Mouse (Mus musculus) Patski (cell line): ENCODE data around the gene Gm43518. TPM values are rescaled to one million over a fixed set of nuclear protein-coding genes. Genes with fewer than 3 reads are reported as not detected.

ENCODE experiments used
- ATAC-seq: fragments of 100-300 bp; one replicate; pipeline ENCODE4 v1.8.0; 2021
- CTCF ChIA-PET: fragments of 350-600 bp; sonication (Branson Sonifier 250); formaldehyde crosslinking; loops from one replicate; lab custom pipeline; 2022; ENCODE audit warnings: inconsistent platforms; lab: Charles Lee
- POLR2A ChIA-PET: fragments of 350-600 bp; sonication (Branson Sonifier 250); formaldehyde crosslinking; loops from one replicate; lab custom pipeline; 2022; ENCODE audit warnings: antibody characterized with exemption, inconsistent platforms; lab: Charles Lee
- DNase-seq: peaks from one replicate; pipeline ENCODE4 v3.0.0-alpha.2; 2011; ENCODE audit warnings: low read depth, low spot score
- H3K27me3 ChIP-seq: fragments of 371-371 bp; one replicate; pipeline ENCODE4 v1.5.1; 2021
- CTCF ChIP-seq: fragments of 100-300 bp; IDR thresholded peaks from one replicate; pipeline ENCODE4 v1.5.1; 2021
- in situ Hi-C: fragments of 300-500 bp; cut with MboI; formaldehyde crosslinking; loops from 3 replicates; pipeline ENCODE4 v1.11.1; 2018; ENCODE audit warnings: low pct_unique_long_range_greater_than_20kb, mixed read lengths
- polyA plus RNA-seq: library from polyadenylated mRNA; unstranded; gene quantifications from one replicate; pipeline ENCODE4 v1.2.3, GENCODE M21; 2021

The Gm43518 gene
- polyA plus RNA-seq, 1 experiment from 2014 or later, result 0.68 TPM

DNA sequence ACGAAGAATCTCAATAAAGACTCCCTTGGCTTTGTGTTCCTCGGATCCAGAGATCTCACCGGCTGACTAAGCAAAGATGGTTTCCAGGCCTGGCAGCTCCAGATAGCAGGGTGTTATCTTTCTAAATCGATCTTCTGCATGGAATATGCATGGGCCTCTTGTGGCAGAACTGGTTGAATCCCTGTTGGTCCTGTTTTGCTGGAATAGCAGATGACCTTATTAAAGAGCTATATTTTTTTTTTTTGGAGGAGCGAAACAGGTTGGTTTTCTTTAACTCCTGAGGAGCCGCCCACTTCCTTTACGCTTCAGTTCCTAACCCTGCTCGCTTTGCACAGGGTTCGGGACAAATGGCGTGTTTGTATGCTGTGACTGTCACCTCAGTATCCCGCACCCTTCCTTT is 30.8 kb upstream of the Gm43518 start:
- in situ Hi-C loops, result no loop called here
- H3K27me3 ChIP-seq, result no peaks in the 10 kb centered on the region
- POLR2A ChIA-PET, result no interaction called here
- ATAC-seq, result no peak
- CTCF ChIA-PET, result no interaction called here
- no peak for TF ChIP-seq CTCF
- no peak for DNase-seq

DNA sequence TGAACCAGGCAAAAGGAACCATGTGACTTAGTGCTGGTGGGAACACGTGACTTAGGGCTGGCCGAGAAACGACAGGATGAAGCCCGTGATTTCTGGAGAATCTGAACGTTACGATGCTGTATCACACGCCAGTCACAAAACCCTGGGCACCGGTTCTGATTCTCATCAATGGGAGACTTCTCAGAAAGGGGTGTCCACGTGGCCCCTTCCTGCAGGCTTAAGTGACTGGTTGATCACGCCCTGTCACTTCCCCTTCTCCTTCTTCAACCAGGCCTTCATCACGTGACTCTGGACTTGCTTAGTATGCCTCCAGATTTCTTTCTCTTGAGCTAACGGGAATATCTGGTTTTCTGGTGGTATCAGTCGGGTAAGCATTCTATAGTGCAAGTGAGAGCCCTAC is 29.9 kb upstream of the Gm43518 start:
- no peak for TF ChIP-seq CTCF
- no peak for ATAC-seq
- in situ Hi-C loops, result no loop called here
- CTCF ChIA-PET, result interaction anchor here (0.9 kb wide), 1 partner anchor 19 kb away, joined by 3 read pairs; no protein-coding TSS in a partner anchor
- DNase-seq, result no peak
- no peaks in the 10 kb centered on the region for H3K27me3 ChIP-seq
- POLR2A ChIA-PET, result interaction anchor here (0.6 kb wide), 1 partner anchor 20 kb away, joined by 6 read pairs; no protein-coding TSS in a partner anchor

DNA sequence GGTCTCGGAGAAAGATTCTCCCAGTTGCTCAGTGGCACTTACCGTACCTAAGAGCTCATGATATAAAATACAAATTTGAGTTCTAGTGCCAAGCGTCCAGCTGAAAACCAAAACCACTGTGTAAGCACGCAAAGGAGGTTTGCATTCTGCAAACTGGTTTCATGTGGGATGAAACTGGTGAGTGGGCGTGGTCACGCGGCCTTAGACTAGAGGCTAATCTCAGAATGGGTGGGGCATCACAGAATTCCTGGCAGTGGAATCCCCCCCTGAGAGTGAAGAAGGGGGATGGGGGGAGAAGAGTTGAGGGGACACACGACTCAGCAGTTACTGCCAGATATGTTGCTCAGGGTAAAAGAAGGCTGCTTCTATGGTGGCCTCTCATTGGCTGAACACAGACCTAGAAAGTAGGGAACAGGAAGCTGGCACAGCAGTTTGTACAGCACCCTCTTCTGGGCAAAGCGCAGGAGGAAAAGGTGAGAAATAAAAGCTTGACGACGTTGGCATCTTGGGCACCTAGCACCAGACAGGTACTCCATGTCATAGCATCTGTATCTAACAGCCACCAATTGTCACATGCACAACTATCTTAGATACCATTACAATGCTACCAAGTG is 23.1 kb upstream of the Gm43518 start:
- in situ Hi-C loops, result no loop called here
- no peaks in the 10 kb centered on the region for H3K27me3 ChIP-seq
- POLR2A ChIA-PET, result no interaction called here
- TF ChIP-seq CTCF, result no peak
- ATAC-seq (no peak), DNase-seq (no peak)
- CTCF ChIA-PET, result interaction anchor here (0.9 kb wide), 1 partner anchor 9 kb away, joined by 5 read pairs; no protein-coding TSS in a partner anchor

DNA sequence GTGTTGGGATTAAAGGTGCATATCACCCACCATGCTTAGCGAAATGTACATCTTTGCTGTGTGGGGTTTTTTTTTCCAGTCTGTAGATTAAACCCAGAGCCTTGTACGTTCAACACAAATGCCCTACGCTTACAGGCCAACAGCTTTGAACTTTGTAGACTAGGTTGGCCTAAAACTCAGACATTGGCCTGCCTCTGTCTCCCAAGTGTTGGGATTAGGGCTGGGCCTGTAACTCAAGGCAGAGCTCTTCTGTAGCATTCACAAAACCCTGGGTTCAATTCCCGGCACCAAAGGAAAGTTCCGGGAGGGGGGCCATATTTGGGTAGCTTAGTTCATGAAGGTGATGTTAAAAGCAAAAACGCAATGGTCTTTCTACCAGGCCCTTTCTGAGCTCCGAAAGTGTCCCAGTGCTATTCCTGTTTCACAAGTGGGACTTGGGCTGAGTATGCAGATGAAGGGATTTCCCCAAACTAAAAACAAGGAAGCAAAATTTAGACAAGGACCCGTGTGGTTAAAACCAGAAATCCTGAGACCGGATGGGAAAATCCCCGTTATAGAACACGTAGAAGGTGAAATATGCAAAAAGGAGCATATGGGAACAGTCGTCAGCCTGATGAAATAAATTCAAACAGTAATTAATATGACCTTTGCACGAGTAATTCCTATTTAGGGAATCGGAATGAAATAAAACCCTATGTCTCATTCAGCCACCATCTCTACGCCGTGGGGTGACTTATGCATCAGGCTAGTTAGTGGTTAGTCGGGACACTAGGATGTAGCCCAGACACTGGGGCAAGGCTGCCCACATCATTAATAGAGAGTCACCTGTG is 20.9 kb upstream of the Gm43518 start:
- in situ Hi-C loops, result loop anchor here (5.0 kb wide), 1 partner anchor 89 kb away; no protein-coding TSS in a partner anchor
- ChIA-PET POLR2A (no interaction called here), CTCF (interaction anchor here (0.6 to 1.1 kb wide), 5 partner anchors 86 to 297 kb away, joined by 3 read pairs; no protein-coding TSS in a partner anchor)
- no peaks in the 10 kb centered on the region for H3K27me3 ChIP-seq
- DNase-seq (peak; percentile 42), ATAC-seq (no peak)
- no peak for TF ChIP-seq CTCF

DNA sequence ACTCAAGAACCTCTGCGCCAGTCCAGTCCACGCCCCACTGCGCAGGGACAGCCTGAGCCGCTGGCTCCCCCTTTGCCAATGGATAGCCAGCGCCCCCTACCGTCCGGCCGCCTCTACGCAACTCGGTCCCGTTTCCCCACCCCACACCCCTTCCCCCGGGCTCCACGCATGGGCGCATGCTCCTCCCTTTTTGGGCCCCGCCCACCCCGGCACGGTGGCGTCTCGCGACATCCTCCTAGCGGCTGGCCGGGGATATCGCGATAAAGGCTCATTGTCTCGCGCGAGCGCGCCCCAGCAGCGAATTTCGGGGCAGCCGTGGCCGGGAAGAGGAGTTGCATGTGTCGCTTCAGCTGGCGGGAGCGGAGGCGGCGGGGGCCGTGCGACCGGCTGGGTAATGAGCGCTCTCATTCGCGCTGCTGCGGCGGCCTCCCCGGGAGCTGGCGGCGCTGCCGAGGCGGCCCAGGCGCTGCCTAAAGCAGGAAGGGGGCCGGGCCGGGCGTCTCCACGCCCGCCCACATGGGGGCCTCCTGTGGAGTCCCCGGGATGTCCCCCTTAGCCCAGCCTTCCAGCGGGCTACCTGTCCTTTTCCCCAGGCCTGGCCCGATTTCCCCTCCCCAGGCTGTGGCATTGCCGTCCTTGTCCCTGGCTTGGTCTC is 20.1 kb upstream of the Gm43518 start, which contains the start of gene Denr:
Denr (plus strand) TSS at position 200 of the 655 bp plus-strand sequence.
- peak; percentile 85 for DNase-seq
- in situ Hi-C loops, result loop anchor here (5.0 kb wide), 1 partner anchor 90 kb away; no protein-coding TSS in a partner anchor
- no peaks in the 10 kb centered on the region for H3K27me3 ChIP-seq
- ChIA-PET POLR2A (no interaction called here), CTCF (interaction anchor here (0.7 to 1.7 kb wide), 4 partner anchors 12 to 282 kb away, joined by 3 to 7 read pairs (median 3); no protein-coding TSS in a partner anchor)
- peak; percentile 84 for ATAC-seq
- TF ChIP-seq CTCF, result peak; percentile 99

DNA sequence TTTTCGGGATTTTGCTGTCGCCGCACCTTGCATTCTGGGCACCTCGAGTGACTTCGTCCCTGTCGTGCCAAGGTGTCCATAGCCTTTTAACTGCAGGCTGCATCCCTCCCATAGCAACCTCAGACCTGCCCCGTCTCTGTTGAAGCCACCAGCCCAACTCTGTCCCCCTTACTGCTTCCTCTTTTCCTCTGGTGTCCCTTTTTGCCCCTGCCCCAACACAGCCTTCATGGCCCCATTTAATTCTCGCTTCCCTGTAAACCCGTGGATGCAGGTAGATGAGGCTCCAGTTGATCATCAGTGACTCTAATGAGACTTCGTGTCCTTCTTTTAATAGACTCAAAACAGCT is 19.6 kb upstream of the Gm43518 start:
- CTCF ChIA-PET, result interaction anchor here (0.7 to 1.7 kb wide), 3 partner anchors 12 to 87 kb away, joined by 3 to 7 read pairs (median 3); no protein-coding TSS in a partner anchor
- POLR2A ChIA-PET, result interaction anchor here (0.5 kb wide), 1 partner anchor 15 kb away, joined by 3 read pairs; no protein-coding TSS in a partner anchor
- in situ Hi-C loops, result loop anchor here (5.0 kb wide), 1 partner anchor 90 kb away; no protein-coding TSS in a partner anchor

DNA sequence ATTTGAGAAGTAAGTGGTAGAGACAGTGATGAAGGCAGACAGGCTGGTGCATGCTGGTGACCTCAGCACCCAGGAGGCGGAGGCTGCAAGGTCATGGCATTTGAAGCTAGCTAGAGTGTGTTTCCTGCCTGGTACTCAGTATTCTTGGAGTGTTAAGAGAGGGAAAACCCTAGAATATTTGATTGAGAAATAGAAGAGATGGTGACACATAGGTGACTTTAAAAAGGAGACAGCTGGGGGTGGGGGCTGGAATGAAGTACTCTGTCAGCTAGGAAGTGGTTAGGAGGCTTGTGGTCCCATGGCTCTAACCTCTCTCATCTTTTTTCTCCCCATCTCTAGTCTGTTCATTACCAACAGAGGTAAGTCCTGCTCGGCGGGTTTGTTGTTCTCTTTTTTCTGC is 12.4 kb upstream of the Gm43518 start:
- H3K27me3 ChIP-seq, result no peaks in the 10 kb centered on the region
- ChIA-PET CTCF (interaction anchor here (1.4 to 1.8 kb wide), 3 partner anchors 8 to 13 kb away, joined by 3 to 6 read pairs (median 4); partner anchors contain the start of gene Gm43518), POLR2A (no interaction called here)
- TF ChIP-seq CTCF, result no peak
- no peak for ATAC-seq
- DNase-seq, result no peak
- in situ Hi-C loops, result loop anchor here (5.0 kb wide), 1 partner anchor 288 kb away; no protein-coding TSS in a partner anchor

More for the DNA sequence above, 19.6 kb upstream of the Gm43518 start:
- no peaks in the 10 kb centered on the region for H3K27me3 ChIP-seq
- DNase-seq (no peak), ATAC-seq (no peak)
- TF ChIP-seq CTCF, result no peak

DNA sequence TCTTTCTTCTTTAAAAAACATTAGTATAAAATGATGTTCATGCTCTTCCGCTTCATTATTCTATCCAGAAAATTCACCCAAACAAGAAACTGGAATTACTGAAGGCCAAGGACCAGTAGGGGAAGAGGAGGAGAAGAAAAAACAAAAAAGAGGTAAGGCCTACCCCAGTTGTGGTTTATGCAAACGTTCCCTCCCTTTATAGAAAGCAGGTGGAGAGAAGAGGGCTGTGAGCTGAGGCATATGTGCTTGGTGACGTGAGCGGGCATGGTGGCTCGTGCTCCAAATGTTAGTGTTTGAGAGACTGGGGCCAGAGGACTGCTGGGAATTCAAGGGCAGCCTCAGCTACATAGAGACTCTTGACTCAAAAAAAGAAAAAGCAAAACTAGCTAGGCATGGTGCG is 5.1 kb upstream of the Gm43518 start:
- CTCF ChIA-PET, result no interaction called here
- no peak for TF ChIP-seq CTCF
- no peaks in the 10 kb centered on the region for H3K27me3 ChIP-seq
- POLR2A ChIA-PET, result interaction anchor here (1.3 kb wide), 1 partner anchor 9 kb away, joined by 3 read pairs; no protein-coding TSS in a partner anchor
- ATAC-seq (no peak), DNase-seq (no peak)
- in situ Hi-C loops, result no loop called here

DNA sequence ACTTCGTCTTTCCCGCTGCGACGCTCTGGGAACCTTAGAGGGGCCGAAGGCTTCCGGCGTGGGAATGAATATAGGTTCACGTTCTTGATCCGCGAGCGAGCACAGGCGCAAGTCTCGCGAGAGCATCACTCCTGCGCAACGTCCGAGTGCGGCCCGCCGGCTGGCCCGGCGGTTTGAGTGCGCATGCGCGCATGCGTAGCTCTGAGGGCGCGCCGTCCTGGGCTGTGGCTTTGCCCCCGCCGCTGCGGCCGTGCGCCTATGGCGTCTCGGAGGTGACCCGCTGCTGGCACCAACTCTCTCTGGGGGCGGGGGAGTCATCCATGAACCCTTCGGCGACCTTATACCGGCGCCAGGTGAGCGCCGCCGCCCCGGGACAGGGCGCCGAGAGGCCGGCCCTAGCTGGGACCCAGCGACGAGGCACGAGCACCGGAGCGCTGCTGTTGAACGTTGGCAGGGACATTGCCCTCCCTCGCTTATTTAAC is 3.3 kb downstream of the Gm43518 start, which contains the start of gene Ccdc62:
Ccdc62 (plus strand) TSS at position 172 of the 482 bp plus-strand sequence.
- POLR2A ChIA-PET, result interaction anchor here (1.3 to 1.4 kb wide), 2 partner anchors 10 to 62 kb away, joined by 3 to 4 read pairs; no protein-coding TSS in a partner anchor
- peak; percentile 85 for ATAC-seq
- TF ChIP-seq CTCF, result no peak

More for the DNA sequence above, 3.3 kb downstream of the Gm43518 start, which contains the start of gene Ccdc62:
- in situ Hi-C loops, result no loop called here
- no peaks in the 10 kb centered on the region for H3K27me3 ChIP-seq
- CTCF ChIA-PET, result interaction anchor here (1.1 to 1.3 kb wide), 2 partner anchors 10 to 103 kb away, joined by 3 read pairs; no protein-coding TSS in a partner anchor
- DNase-seq, result peak; percentile 81
